Mouse (Mus musculus) limb, embryonic 14.5 days (tissue): ENCODE results near the gene Ctnna2. TPM values are rescaled to one million over a fixed set of nuclear protein-coding genes. Genes with fewer than 3 reads are reported as not detected.

Experiments
- ATAC-seq: fragments of 200-750 bp; cut with Nextera tagmentation; 2 replicates; pipeline ENCODE4 v1.8.0; 2017; ENCODE audit warnings: low read depth, moderate number of reproducible peaks, moderate TSS enrichment; ENCODE audit not compliant: low FRiP score
- DNase-seq: peaks from one replicate; pipeline ENCODE4 v3.0.0-alpha.2; 2015; ENCODE audit warnings: low spot score
- H3K27ac ChIP-seq: fragments of 300-500 bp; sonication (generic); replicated peaks from 2 replicates; pipeline ENCODE4 v1.5.1; 2014; ENCODE audit warnings: low read depth, mild to moderate bottlenecking, low read length, moderate library complexity, mixed read lengths
- H3K27me3 ChIP-seq: fragments of 300-500 bp; sonication (generic); 2 replicates; pipeline ENCODE4 v1.6.1; 2014; ENCODE audit warnings: low read length, mixed read lengths; ENCODE audit not compliant: control insufficient read depth, insufficient read depth
- H3K36me3 ChIP-seq: fragments of 300-500 bp; sonication (generic); 2 replicates; pipeline ENCODE4 v1.6.1; 2014; ENCODE audit warnings: mild to moderate bottlenecking, low read length, moderate library complexity, mixed read lengths; ENCODE audit not compliant: control insufficient read depth, insufficient read depth
- H3K4me1 ChIP-seq: fragments of 300-500 bp; sonication (generic); 2 replicates; pipeline ENCODE4 v1.6.1; 2014; ENCODE audit warnings: antibody characterized with exemption, low read length, mixed read lengths; ENCODE audit not compliant: control insufficient read depth, insufficient read depth
- H3K4me2 ChIP-seq: fragments of 300-500 bp; sonication (generic); replicated peaks from 2 replicates; pipeline ENCODE4 v1.6.1; 2014; ENCODE audit warnings: low read depth, mild to moderate bottlenecking, low read length, moderate library complexity; ENCODE audit not compliant: severe bottlenecking
- H3K4me3 ChIP-seq: fragments of 300-500 bp; sonication (generic); replicated peaks from 2 replicates; pipeline ENCODE4 v1.5.1; 2014; ENCODE audit warnings: low read length
- H3K9ac ChIP-seq: fragments of 300-500 bp; sonication (generic); 2 replicates; pipeline ENCODE4 v1.6.1; 2014; ENCODE audit warnings: mild to moderate bottlenecking, low read depth, low read length, moderate library complexity; ENCODE audit not compliant: severe bottlenecking
- H3K9me3 ChIP-seq: fragments of 300-500 bp; sonication (generic); 2 replicates; pipeline ENCODE4 v1.6.1; 2016; ENCODE audit warnings: low read length; ENCODE audit not compliant: control insufficient read depth
- POLR2A ChIP-seq: fragments of 200-500 bp; IDR thresholded peaks from 2 replicates; pipeline ENCODE4 v1.8.0; 2012; ENCODE audit warnings: inconsistent platforms, mild to moderate bottlenecking, moderate library complexity, borderline replicate concordance; ENCODE audit not compliant: insufficient read depth, insufficient read length; ENCODE audit errors: extremely low read depth
- WGBS: fragments of 180-500 bp; shearing (Covaris S2); extraction: QIAGEN DNeasy Blood & Tissue Kit; methylation state at CpG from one replicate; pipeline ENCODE4 v1.1.7; 2014; 5-methylcytosine and 5-hydroxymethylcytosine counted together
- polyA plus RNA-seq, 2 experiments: library from polyadenylated mRNA; depleted of rRNA in 1 of 2; stranded (reverse) in 1 of 2; unstranded in 1 of 2; fragments of >200 nt; fragmentation: Nextera tagmentation in 1 of 2; extraction: Ambion mirVana in 1 of 2; gene quantifications; 2 replicates each; pipeline versions ENCODE4 v1.2.1 to v1.2.3; 2012 to 2014

Gene Ctnna2
- polyA plus RNA-seq, 2 experiments = 1.7 to 2.7 TPM

DNA sequence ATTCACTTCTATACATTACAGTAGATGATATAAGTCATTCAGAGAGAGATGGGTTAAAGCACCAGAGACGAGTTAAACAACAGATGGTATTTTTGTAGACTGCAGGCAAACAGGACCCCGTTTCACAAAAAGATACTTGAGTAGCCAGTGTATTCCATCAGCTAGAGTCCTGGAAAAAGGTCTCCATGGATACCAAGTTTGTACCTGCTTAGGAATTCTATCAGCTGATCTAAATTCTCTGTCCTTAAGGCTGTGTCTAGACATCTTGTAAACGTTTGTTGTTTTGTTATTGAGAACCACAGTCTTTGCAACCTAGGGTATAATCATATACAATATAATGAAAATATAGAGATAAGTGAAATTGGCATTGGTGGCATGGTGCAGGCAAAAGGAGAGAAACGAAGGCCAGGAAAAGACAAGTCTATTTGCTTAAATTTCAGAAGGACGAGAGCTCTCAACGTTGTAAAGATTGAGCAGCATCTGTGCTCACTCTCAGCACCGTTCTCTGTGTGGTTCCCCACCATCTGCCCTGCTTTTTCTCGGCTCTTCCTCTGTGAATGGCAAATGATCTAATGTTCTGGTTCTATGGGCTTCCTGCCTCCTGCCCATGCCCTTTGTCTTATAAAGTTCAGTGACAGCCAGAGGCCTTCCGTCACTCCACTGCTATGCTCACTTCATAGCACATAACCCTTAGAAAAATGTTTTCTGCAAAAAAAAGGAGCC lies 621.6 kb downstream of the Ctnna2 start:
- H3K4me2 ChIP-seq = no peak overlapping the region
- no peaks in the 10 kb centered on the region for H3K27me3 ChIP-seq
- H3K27ac ChIP-seq = no peak overlapping the region
- 77% methylated on average over 9 of the region's 9 CpGs for WGBS
- no peaks in the 10 kb centered on the region for H3K9me3 ChIP-seq
- H3K4me3 ChIP-seq = no peak overlapping the region
- H3K9ac ChIP-seq = no peak overlapping the region
- TF ChIP-seq POLR2A = no peak
- DNase-seq (no peak), ATAC-seq (no peak)
- no peaks in the 10 kb centered on the region for H3K36me3 ChIP-seq
- no peaks in the 10 kb centered on the region for H3K4me1 ChIP-seq

DNA sequence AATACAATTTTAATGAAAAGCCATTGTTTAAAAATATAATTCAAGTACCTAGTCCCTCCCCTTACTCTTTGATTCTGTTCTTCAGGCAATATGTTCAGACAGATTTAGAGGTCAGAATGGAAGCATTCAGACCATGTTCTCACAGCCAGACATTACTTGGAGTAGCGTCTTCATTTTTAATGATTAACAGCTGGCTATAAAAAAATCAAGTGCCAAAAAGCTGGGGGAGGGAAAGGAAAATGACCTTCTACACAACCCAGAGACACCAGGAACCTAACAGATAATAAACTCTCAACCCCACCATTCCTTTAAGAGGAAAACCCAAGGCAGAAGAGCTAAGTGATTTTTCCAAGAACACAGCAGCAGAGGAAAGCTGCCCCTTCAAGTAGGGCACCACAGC lies 624.7 kb downstream of the Ctnna2 start:
- Histone ChIP-seq H3K27me3 (no peaks in the 10 kb centered on the region), H3K27ac (no peak overlapping the region), H3K4me2 (no peak overlapping the region), H3K9ac (no peak overlapping the region), H3K4me1 (no peaks in the 10 kb centered on the region), H3K36me3 (no peaks in the 10 kb centered on the region), H3K4me3 (no peak overlapping the region), H3K9me3 (no peaks in the 10 kb centered on the region)
- no peak for TF ChIP-seq POLR2A
- WGBS = 13% methylated on average over 1 of the region's 1 CpGs
- no peak for DNase-seq
- no peak for ATAC-seq

DNA sequence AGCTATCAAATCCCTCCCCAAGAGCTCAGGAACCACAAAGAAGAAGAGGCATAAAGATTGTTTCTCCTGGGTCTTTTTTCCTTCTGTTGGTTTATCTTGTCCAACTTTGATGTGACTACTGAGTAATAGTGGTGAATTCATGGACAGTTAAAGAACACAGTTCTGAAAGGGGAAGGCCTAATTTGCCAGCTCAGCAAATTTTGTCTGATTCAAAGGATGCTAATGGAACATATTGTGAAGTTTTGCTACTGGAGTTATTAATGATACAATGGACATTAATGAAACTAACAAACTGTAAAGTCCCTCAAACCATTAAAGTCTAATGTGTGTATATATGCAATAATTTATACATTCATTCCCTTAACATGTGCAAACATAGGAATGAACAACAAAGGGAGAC lies 635.7 kb downstream of the Ctnna2 start:
- Histone ChIP-seq H3K36me3 (no peaks in the 10 kb centered on the region), H3K27ac (no peak overlapping the region), H3K9ac (no peak overlapping the region), H3K4me2 (no peak overlapping the region), H3K9me3 (no peaks in the 10 kb centered on the region), H3K4me1 (peaks cover 8% of the 10 kb centered on the region), H3K4me3 (no peak overlapping the region), H3K27me3 (no peaks in the 10 kb centered on the region)
- no peak for TF ChIP-seq POLR2A
- no peak for DNase-seq
- no peak for ATAC-seq

DNA sequence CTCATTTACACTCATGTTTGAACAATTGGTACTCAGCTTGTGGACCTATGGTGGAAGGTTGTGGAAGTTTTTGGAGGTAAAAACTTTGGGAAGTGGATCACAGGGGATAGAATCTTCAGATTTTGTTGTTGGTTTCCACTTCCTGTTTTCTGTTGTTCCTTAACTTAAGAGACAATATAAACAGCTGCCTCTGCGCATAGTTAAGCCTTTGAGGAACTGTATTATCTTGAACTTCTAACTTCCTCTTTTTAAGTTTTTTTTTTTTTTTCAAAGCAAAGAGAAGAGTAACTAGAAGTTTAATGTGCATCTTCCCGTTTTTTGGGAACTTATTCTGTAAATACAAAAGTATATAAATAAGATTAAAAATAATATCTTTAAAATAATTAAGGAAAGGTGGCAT lies 644.0 kb downstream of the Ctnna2 start:
- H3K27ac ChIP-seq = no peak overlapping the region
- DNase-seq = no peak
- H3K9me3 ChIP-seq = no peaks in the 10 kb centered on the region
- no peak for TF ChIP-seq POLR2A
- WGBS = 86% methylated on average over 2 of the region's 2 CpGs
- no peak overlapping the region for H3K4me2 ChIP-seq
- no peak overlapping the region for H3K9ac ChIP-seq
- H3K27me3 ChIP-seq = no peaks in the 10 kb centered on the region
- no peaks in the 10 kb centered on the region for H3K36me3 ChIP-seq
- no peaks in the 10 kb centered on the region for H3K4me1 ChIP-seq
- no peak for ATAC-seq
- no peak overlapping the region for H3K4me3 ChIP-seq

DNA sequence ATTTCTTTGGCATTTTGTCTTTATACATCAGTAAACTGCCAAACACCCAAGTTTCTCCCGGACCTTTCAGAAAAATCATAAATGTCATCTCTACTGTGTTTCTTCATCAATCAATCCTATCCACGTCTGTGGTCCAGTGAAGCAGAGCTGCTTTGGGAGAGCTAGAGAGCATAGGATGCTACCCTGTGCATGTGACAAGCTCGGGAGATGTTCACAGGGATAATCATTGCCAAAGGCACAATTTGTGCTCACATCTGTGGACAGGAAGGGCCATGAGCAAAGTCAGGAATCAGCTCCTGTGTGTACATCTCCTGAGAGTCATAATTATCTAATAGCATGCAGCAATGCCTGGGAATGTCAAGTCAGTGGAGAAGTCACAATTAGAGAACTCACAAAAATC lies 654.8 kb downstream of the Ctnna2 start:
- Histone ChIP-seq H3K9me3 (no peaks in the 10 kb centered on the region), H3K4me3 (no peak overlapping the region), H3K4me1 (no peaks in the 10 kb centered on the region), H3K36me3 (no peaks in the 10 kb centered on the region), H3K9ac (no peak overlapping the region), H3K27ac (no peak overlapping the region), H3K4me2 (no peak overlapping the region), H3K27me3 (no peaks in the 10 kb centered on the region)
- DNase-seq = no peak
- no peak for ATAC-seq
- 60% methylated on average over 3 of the region's 3 CpGs for WGBS
- no peak for TF ChIP-seq POLR2A
